Mouse (Mus musculus) limb, embryonic 11.5 days (tissue): ENCODE results near the gene Cd81. TPM values are rescaled to one million over a fixed set of nuclear protein-coding genes. Genes with fewer than 3 reads are reported as not detected.

Experiments
- ATAC-seq: fragments of 200-750 bp; cut with Nextera tagmentation; 2 replicates; pipeline ENCODE4 v1.8.0; 2017; ENCODE audit warnings: low read depth; ENCODE audit not compliant: insufficient number of reproducible peaks, low FRiP score, low TSS enrichment
- DNase-seq: peaks from one replicate; pipeline ENCODE4 v3.0.0-alpha.2; 2015; ENCODE audit warnings: low spot score
- H3K27ac ChIP-seq: fragments of 300-500 bp; sonication (generic); replicated peaks from 2 replicates; pipeline ENCODE4 v1.5.1; 2014; ENCODE audit warnings: low read depth, mild to moderate bottlenecking, low read length
- H3K27me3 ChIP-seq: fragments of 300-500 bp; sonication (generic); 2 replicates; pipeline ENCODE4 v1.6.1; 2014; ENCODE audit warnings: mild to moderate bottlenecking, low read length, mixed read lengths; ENCODE audit not compliant: control insufficient read depth, insufficient read depth
- H3K36me3 ChIP-seq: fragments of 300-500 bp; sonication (generic); 2 replicates; pipeline ENCODE4 v1.6.1; 2014; ENCODE audit warnings: mild to moderate bottlenecking, low read length, moderate library complexity, mixed read lengths; ENCODE audit not compliant: control insufficient read depth, insufficient read depth
- H3K4me1 ChIP-seq: fragments of 300-500 bp; sonication (generic); 2 replicates; pipeline ENCODE4 v1.6.1; 2014; ENCODE audit warnings: low read length, mixed read lengths; ENCODE audit not compliant: control insufficient read depth, insufficient read depth
- H3K4me2 ChIP-seq: fragments of 300-500 bp; sonication (generic); 2 replicates; pipeline ENCODE4 v1.6.1; 2014; ENCODE audit warnings: low read depth, mild to moderate bottlenecking, moderate library complexity; ENCODE audit not compliant: severe bottlenecking
- H3K4me3 ChIP-seq: fragments of 300-500 bp; sonication (generic); 2 replicates; pipeline ENCODE4 v1.5.1; 2014; ENCODE audit warnings: low read depth, low read length
- H3K9ac ChIP-seq: fragments of 300-500 bp; sonication (generic); 2 replicates; pipeline ENCODE4 v1.6.1; 2014; ENCODE audit warnings: mild to moderate bottlenecking, low read length
- H3K9me3 ChIP-seq: fragments of 300-500 bp; sonication (generic); 2 replicates; pipeline ENCODE4 v1.6.1; 2016; ENCODE audit warnings: low read length; ENCODE audit not compliant: control insufficient read depth
- WGBS: fragments of 180-500 bp; shearing (Covaris S2); extraction: QIAGEN DNeasy Blood & Tissue Kit; methylation state at CpG from one replicate; pipeline ENCODE4 v1.1.7; 2014; 5-methylcytosine and 5-hydroxymethylcytosine counted together
- polyA plus RNA-seq: library from polyadenylated mRNA; unstranded; fragments of >200 nt; fragmentation: Nextera tagmentation; extraction: Ambion mirVana; gene quantifications from 2 replicates; pipeline ENCODE4 v1.2.1, GENCODE M21; 2014

Gene Cd81
- polyA plus RNA-seq, 1 experiment from 2014 or later, result 317 TPM

GRCm38 (mm10) chr7:143100759-143101158 is 48.2 kb downstream of the Cd81 start:
- ATAC-seq, result no peak

GRCm38 (mm10) chr7:143105258-143105897 is 52.8 kb downstream of the Cd81 start:
- ATAC-seq, result no peak
- peaks cover 45% of the 10 kb centered on the region for H3K27me3 ChIP-seq
- DNase-seq, result no peak
- no peak overlapping the region for H3K9ac ChIP-seq
- H3K4me1 ChIP-seq, result peaks cover 7% of the 10 kb centered on the region
- no peaks in the 10 kb centered on the region for H3K36me3 ChIP-seq
- H3K4me3 ChIP-seq, result no peak overlapping the region
- H3K4me2 ChIP-seq, result no peak overlapping the region
- 72% methylated on average over 11 of the region's 11 CpGs for WGBS
- H3K27ac ChIP-seq, result no peak overlapping the region
- H3K9me3 ChIP-seq, result no peaks in the 10 kb centered on the region

More at GRCm38 (mm10) chr7:143100759-143101158, 48.2 kb downstream of the Cd81 start:
- no peaks in the 10 kb centered on the region for H3K4me1 ChIP-seq
- H3K27ac ChIP-seq, result no peak overlapping the region
- H3K4me2 ChIP-seq, result no peak overlapping the region
- no peak overlapping the region for H3K9ac ChIP-seq
- H3K27me3 ChIP-seq, result peaks cover 7% of the 10 kb centered on the region
- H3K36me3 ChIP-seq, result no peaks in the 10 kb centered on the region
- WGBS, result 70% methylated on average over 4 of the region's 4 CpGs
- H3K9me3 ChIP-seq, result no peaks in the 10 kb centered on the region
- H3K4me3 ChIP-seq, result no peak overlapping the region
- DNase-seq, result no peak

- H3K4me1 ChIP-seq, result peaks cover 7% of the 10 kb centered on the region
- H3K4me2 ChIP-seq, result peak within 1 kb of the TSS; percentile 79
- H3K27me3 ChIP-seq, result peaks cover 45% of the 10 kb centered on the region
- no peaks in the 10 kb centered on the region for H3K36me3 ChIP-seq
- H3K4me3 ChIP-seq, result peak within 1 kb of the TSS; percentile 36
- H3K9ac ChIP-seq, result peak within 1 kb of the TSS; percentile 49; the same call in 1 of the 2 replicates
- no peak within 1 kb of the TSS for H3K27ac ChIP-seq
- DNase-seq, result no peak
- no peaks in the 10 kb centered on the region for H3K9me3 ChIP-seq
- 72% methylated on average over 4 of the region's 4 CpGs for WGBS
- ATAC-seq, result no peak
Measured at GRCm38 (mm10) chr7:143106062-143106461, 53.5 kb downstream of the Cd81 start, which contains the start of gene Kcnq1. Gene Kcnq1, plus strand, starts transcription at chr7:143106362.

GRCm38 (mm10) chr7:143106672-143107465 is 54.3 kb downstream of the Cd81 start:
- WGBS, result 7% methylated on average over 55 of the region's 57 CpGs
- ATAC-seq (no peak), DNase-seq (peak; percentile 42)
- Histone ChIP-seq H3K4me3 (peak overlapping the region; percentile 36), H3K27ac (no peak overlapping the region), H3K27me3 (peaks cover 45% of the 10 kb centered on the region), H3K36me3 (no peaks in the 10 kb centered on the region), H3K9ac (peak overlapping the region; percentile 49; the same call in 1 of the 2 replicates), H3K4me2 (peak overlapping the region; percentile 79), H3K4me1 (peaks cover 7% of the 10 kb centered on the region), H3K9me3 (no peaks in the 10 kb centered on the region)

GRCm38 (mm10) chr7:143108200-143108599 is 55.7 kb downstream of the Cd81 start:
- 47% methylated on average over 5 of the region's 5 CpGs for WGBS
- DNase-seq, result no peak
- no peak overlapping the region for H3K27ac ChIP-seq
- peaks cover 7% of the 10 kb centered on the region for H3K4me1 ChIP-seq
- H3K4me2 ChIP-seq, result no peak overlapping the region; the same call in 1 of the 2 replicates
- H3K27me3 ChIP-seq, result peaks cover 45% of the 10 kb centered on the region
- H3K4me3 ChIP-seq, result no peak overlapping the region
- no peaks in the 10 kb centered on the region for H3K9me3 ChIP-seq
- H3K36me3 ChIP-seq, result no peaks in the 10 kb centered on the region
- no peak overlapping the region for H3K9ac ChIP-seq
- no peak for ATAC-seq

- no peak overlapping the region for H3K9ac ChIP-seq
- H3K27ac ChIP-seq, result no peak overlapping the region
- peaks cover 7% of the 10 kb centered on the region for H3K4me1 ChIP-seq
- no peaks in the 10 kb centered on the region for H3K9me3 ChIP-seq
- ATAC-seq, result peak; percentile 17; the same call in 1 of the 2 replicates
- H3K36me3 ChIP-seq, result no peaks in the 10 kb centered on the region
- WGBS, result 19% methylated on average over 3 of the region's 3 CpGs
- H3K4me3 ChIP-seq, result no peak overlapping the region
- H3K4me2 ChIP-seq, result no peak overlapping the region
- DNase-seq, result no peak
- peaks cover 45% of the 10 kb centered on the region for H3K27me3 ChIP-seq
Measured at GRCm38 (mm10) chr7:143108996-143109660, 56.6 kb downstream of the Cd81 start.

GRCm38 (mm10) chr7:143109696-143110095 is 57.2 kb downstream of the Cd81 start:
- H3K4me3 ChIP-seq, result no peak overlapping the region
- H3K36me3 ChIP-seq, result no peaks in the 10 kb centered on the region
- no peak overlapping the region for H3K27ac ChIP-seq
- no peak overlapping the region for H3K9ac ChIP-seq
- 74% methylated on average over 3 of the region's 3 CpGs for WGBS
- no peaks in the 10 kb centered on the region for H3K9me3 ChIP-seq
- H3K4me2 ChIP-seq, result no peak overlapping the region
- H3K4me1 ChIP-seq, result peaks cover 7% of the 10 kb centered on the region
- peaks cover 45% of the 10 kb centered on the region for H3K27me3 ChIP-seq
- DNase-seq (no peak), ATAC-seq (no peak)

- Histone ChIP-seq H3K9me3 (no peaks in the 10 kb centered on the region), H3K4me3 (no peak overlapping the region), H3K27me3 (peaks cover 37% of the 10 kb centered on the region), H3K36me3 (no peaks in the 10 kb centered on the region), H3K4me1 (peaks cover 7% of the 10 kb centered on the region), H3K9ac (no peak overlapping the region), H3K27ac (no peak overlapping the region), H3K4me2 (no peak overlapping the region)
- DNase-seq (no peak), ATAC-seq (no peak)
- 77% methylated on average over 1 of the region's 1 CpGs for WGBS
Measured at GRCm38 (mm10) chr7:143110803-143111202, 58.3 kb downstream of the Cd81 start.
